Mouse (Mus musculus) gastrocnemius, adult 18-20 months (tissue): ENCODE results near the gene Ahcyl2. TPM values are rescaled to one million over a fixed set of nuclear protein-coding genes. Genes with fewer than 3 reads are reported as not detected.

Experiments used
- DNase-seq: peaks from one replicate; pipeline ENCODE4 v3.0.0; 2021; ENCODE audit warnings: low spot score
- total RNA-seq, 2 experiments: library from RNA; stranded (reverse); gene quantifications; 2 replicates each; pipeline ENCODE4 v1.2.3; 2021

The Ahcyl2 gene
- total RNA-seq, 2 experiments from 2014 or later, result 17.9 to 23.7 TPM

- no peak for DNase-seq
Measured at GRCm38 (mm10) chr6:29903343-29903914, 135.6 kb downstream of the Ahcyl2 start.

GRCm38 (mm10) chr6:29904281-29904680 is 136.5 kb downstream of the Ahcyl2 start:
- DNase-seq, result no peak

- no peak for DNase-seq
Measured at GRCm38 (mm10) chr6:29910631-29911030, 142.8 kb downstream of the Ahcyl2 start.

GRCm38 (mm10) chr6:29913673-29914072 is 145.9 kb downstream of the Ahcyl2 start:
- DNase-seq, result no peak

- no peak for DNase-seq
Measured at GRCm38 (mm10) chr6:29914136-29914535, 146.3 kb downstream of the Ahcyl2 start.

GRCm38 (mm10) chr6:29915836-29916235 is 148.0 kb downstream of the Ahcyl2 start:
- DNase-seq, result no peak

- DNase-seq, result peak; percentile 93
Measured at GRCm38 (mm10) chr6:29916530-29917382, 148.9 kb downstream of the Ahcyl2 start, which contains the start of gene Strip2. Gene Strip2 (plus strand): TSS chr6:29917012.

- DNase-seq, result no peak
Measured at GRCm38 (mm10) chr6:29917383-29917720, 149.5 kb downstream of the Ahcyl2 start.

- no peak for DNase-seq
Measured at GRCm38 (mm10) chr6:29917947-29918346, 150.1 kb downstream of the Ahcyl2 start.

- DNase-seq, result peak; percentile 68
Measured at GRCm38 (mm10) chr6:29923501-29923900, 155.7 kb downstream of the Ahcyl2 start.

GRCm38 (mm10) chr6:29925594-29926219 is 157.9 kb downstream of the Ahcyl2 start:
- DNase-seq, result no peak

GRCm38 (mm10) chr6:29930087-29930486 is 162.3 kb downstream of the Ahcyl2 start:
- DNase-seq, result no peak

- no peak for DNase-seq
Measured at GRCm38 (mm10) chr6:29930665-29931064, 162.9 kb downstream of the Ahcyl2 start.

- no peak for DNase-seq
Measured at GRCm38 (mm10) chr6:29931181-29931580, 163.4 kb downstream of the Ahcyl2 start.

- DNase-seq, result peak; percentile 58
Measured at GRCm38 (mm10) chr6:29935741-29936140, 167.9 kb downstream of the Ahcyl2 start.

GRCm38 (mm10) chr6:29940428-29940827 is 172.6 kb downstream of the Ahcyl2 start:
- DNase-seq, result no peak

- peak; percentile 61 for DNase-seq
Measured at GRCm38 (mm10) chr6:29941036-29941435, 173.2 kb downstream of the Ahcyl2 start.

GRCm38 (mm10) chr6:29944465-29944864 is 176.7 kb downstream of the Ahcyl2 start:
- no peak for DNase-seq

- no peak for DNase-seq
Measured at GRCm38 (mm10) chr6:29946568-29946967, 178.8 kb downstream of the Ahcyl2 start.

- DNase-seq, result no peak
Measured at GRCm38 (mm10) chr6:29947823-29948222, 180.0 kb downstream of the Ahcyl2 start.

- DNase-seq, result no peak
Measured at GRCm38 (mm10) chr6:29956749-29957148, 188.9 kb downstream of the Ahcyl2 start.

- DNase-seq, result no peak
Measured at GRCm38 (mm10) chr6:29958669-29959068, 190.9 kb downstream of the Ahcyl2 start.
